Mouse (Mus musculus) forebrain, embryonic 16.5 days (tissue): ENCODE measurements around the gene Sidt1. TPM values are rescaled to one million over a fixed set of nuclear protein-coding genes. Genes with fewer than 3 reads are reported as not detected.

Source experiments
- ATAC-seq: fragments of 200-750 bp; cut with Nextera tagmentation; 2 replicates; pipeline ENCODE4 v1.8.0; 2017; ENCODE audit warnings: mild to moderate bottlenecking, moderate library complexity
- H3K27ac ChIP-seq: fragments of 300-500 bp; sonication (generic); 2 replicates; pipeline ENCODE4 v1.5.1; 2014; ENCODE audit warnings: low read length, control low read depth
- H3K27me3 ChIP-seq: fragments of 300-500 bp; sonication (generic); replicated peaks from 2 replicates; pipeline ENCODE4 v1.6.1; 2014; ENCODE audit warnings: low read length; ENCODE audit not compliant: control insufficient read depth, insufficient read depth
- H3K36me3 ChIP-seq: fragments of 300-500 bp; sonication (generic); 2 replicates; pipeline ENCODE4 v1.6.1; 2014; ENCODE audit not compliant: control insufficient read depth, insufficient read depth
- H3K4me1 ChIP-seq: fragments of 300-500 bp; sonication (generic); replicated peaks from 2 replicates; pipeline ENCODE4 v1.6.1; 2014; ENCODE audit warnings: low read length; ENCODE audit not compliant: control insufficient read depth, insufficient read depth
- H3K4me2 ChIP-seq: fragments of 300-500 bp; sonication (generic); 2 replicates; pipeline ENCODE4 v1.6.1; 2014; ENCODE audit warnings: mild to moderate bottlenecking, low read length, control low read depth
- H3K4me3 ChIP-seq: fragments of 300-500 bp; sonication (generic); replicated peaks from 2 replicates; pipeline ENCODE4 v1.5.1; 2014; ENCODE audit warnings: mild to moderate bottlenecking, low read length, control low read depth
- H3K9ac ChIP-seq: fragments of 300-500 bp; sonication (generic); replicated peaks from 2 replicates; pipeline ENCODE4 v1.6.1; 2014; ENCODE audit warnings: low read depth, low read length, control low read depth
- H3K9me3 ChIP-seq: fragments of 300-500 bp; sonication (generic); 2 replicates; pipeline ENCODE4 v1.6.1; 2016; ENCODE audit warnings: low read length; ENCODE audit not compliant: control insufficient read depth
- WGBS: fragments of 180-500 bp; shearing (Covaris S2); extraction: QIAGEN DNeasy Blood & Tissue Kit; methylation state at CpG from one replicate; pipeline ENCODE4 v1.1.7; 2014; 5-methylcytosine and 5-hydroxymethylcytosine counted together
- polyA plus RNA-seq: library from polyadenylated mRNA; unstranded; fragments of >200 nt; fragmentation: Nextera tagmentation; extraction: Ambion mirVana; gene quantifications from 2 replicates; pipeline ENCODE4 v1.2.1, GENCODE M21; 2015

The Sidt1 gene
- polyA plus RNA-seq, result 5.3 and 7.1 TPM in 2 replicates

GRCm38 (mm10) chr16:44332861-44333284 lies at the start of gene Sidt1:
Gene Sidt1, minus strand, starts transcription at chr16:44333196.
- 7% methylated on average over 15 of the region's 15 CpGs for whole genome bisulfite sequencing
- Histone ChIP-seq H3K36me3 (no peaks in the 10 kb centered on the region), H3K9ac (peak within 1 kb of the TSS; percentile 63), H3K4me2 (peak within 1 kb of the TSS; percentile 95), H3K4me1 (peaks cover 12% of the 10 kb centered on the region), H3K27ac (no peak within 1 kb of the TSS), H3K9me3 (no peaks in the 10 kb centered on the region), H3K27me3 (0 out of 2 replicates have a peak, but pooled peaks cover 7% of the 10 kb centered on the region), H3K4me3 (peak within 1 kb of the TSS; percentile 54)
- peak; percentile 21; the same call in 1 of the 2 replicates for ATAC-seq

GRCm38 (mm10) chr16:44381578-44381977 lies 48.6 kb upstream of the Sidt1 start:
- WGBS, result 6% methylated on average over 4 of the region's 5 CpGs
- Histone ChIP-seq H3K36me3 (no peaks in the 10 kb centered on the region), H3K27ac (no peak overlapping the region), H3K4me1 (peaks cover 15% of the 10 kb centered on the region), H3K4me3 (no peak overlapping the region), H3K27me3 (no peaks in the 10 kb centered on the region), H3K9me3 (no peaks in the 10 kb centered on the region), H3K4me2 (no peak overlapping the region), H3K9ac (no peak overlapping the region)
- ATAC-seq, result no peak

DNA sequence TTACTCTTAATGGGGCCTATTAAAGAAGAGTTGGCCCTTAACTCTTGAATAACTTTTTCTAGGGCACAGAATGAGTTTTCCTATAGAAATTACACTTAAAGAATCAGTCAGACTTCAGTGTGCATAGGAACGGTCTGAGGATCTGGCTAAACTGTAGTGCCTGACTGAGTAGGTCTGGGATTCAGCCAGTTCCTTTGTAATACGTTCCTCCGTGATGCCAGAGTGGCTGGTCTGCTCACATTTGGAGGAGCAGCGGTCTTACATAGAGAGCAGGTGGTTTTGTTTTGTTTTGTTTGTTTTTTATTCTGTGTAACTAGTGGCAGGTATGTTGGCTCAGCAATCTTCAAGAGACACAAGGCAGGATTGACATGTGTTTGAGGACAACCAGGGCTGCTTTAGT lies 47.0 kb upstream of the Sidt1 start:
- 33% methylated on average over 4 of the region's 4 CpGs for WGBS
- no peak for ATAC-seq
- H3K27me3 ChIP-seq, result no peaks in the 10 kb centered on the region
- no peak overlapping the region for H3K9ac ChIP-seq
- peaks cover 15% of the 10 kb centered on the region for H3K4me1 ChIP-seq
- H3K36me3 ChIP-seq, result no peaks in the 10 kb centered on the region
- H3K4me3 ChIP-seq, result no peak overlapping the region
- H3K4me2 ChIP-seq, result no peak overlapping the region
- no peaks in the 10 kb centered on the region for H3K9me3 ChIP-seq
- H3K27ac ChIP-seq, result no peak overlapping the region

DNA sequence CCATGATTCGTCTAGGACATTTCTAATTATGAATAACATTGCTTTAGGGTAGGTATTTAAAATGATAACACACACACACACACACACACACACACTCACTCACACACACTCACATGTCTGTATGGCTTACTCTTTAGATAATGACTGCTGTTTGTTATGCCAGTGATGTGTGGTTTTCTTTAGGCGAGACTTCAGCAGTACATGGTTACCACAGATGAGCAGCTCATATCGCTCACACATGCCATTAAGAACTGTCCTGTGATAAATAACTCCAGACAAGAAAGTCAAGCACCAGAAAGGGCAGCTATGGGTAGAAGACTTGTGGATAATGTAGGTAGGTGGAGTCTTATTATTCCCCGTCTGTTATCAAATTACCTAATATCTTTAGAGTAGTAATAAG lies 42.5 kb upstream of the Sidt1 start:
- no peak overlapping the region for H3K9ac ChIP-seq
- H3K9me3 ChIP-seq, result no peaks in the 10 kb centered on the region
- peaks cover 1% of the 10 kb centered on the region; the same call in 1 of the 2 replicates for H3K4me1 ChIP-seq
- H3K27ac ChIP-seq, result no peak overlapping the region
- ATAC-seq, result no peak
- H3K27me3 ChIP-seq, result no peaks in the 10 kb centered on the region
- H3K4me3 ChIP-seq, result no peak overlapping the region
- H3K4me2 ChIP-seq, result no peak overlapping the region
- H3K36me3 ChIP-seq, result no peaks in the 10 kb centered on the region
- WGBS, result 95% methylated on average over 4 of the region's 4 CpGs

- no peak for ATAC-seq
- no peaks in the 10 kb centered on the region for H3K27me3 ChIP-seq
- no peak overlapping the region for H3K4me3 ChIP-seq
- no peak overlapping the region for H3K4me2 ChIP-seq
- WGBS, result 98% methylated on average over 7 of the region's 7 CpGs
- no peak overlapping the region for H3K9ac ChIP-seq
- H3K27ac ChIP-seq, result no peak overlapping the region
- peaks cover 5% of the 10 kb centered on the region; the same call in 1 of the 2 replicates for H3K36me3 ChIP-seq
- H3K9me3 ChIP-seq, result no peaks in the 10 kb centered on the region
- no peaks in the 10 kb centered on the region for H3K4me1 ChIP-seq
These were observed 32.5 kb upstream of the Sidt1 start for GRCm38 (mm10) chr16:44365522-44365921.

DNA sequence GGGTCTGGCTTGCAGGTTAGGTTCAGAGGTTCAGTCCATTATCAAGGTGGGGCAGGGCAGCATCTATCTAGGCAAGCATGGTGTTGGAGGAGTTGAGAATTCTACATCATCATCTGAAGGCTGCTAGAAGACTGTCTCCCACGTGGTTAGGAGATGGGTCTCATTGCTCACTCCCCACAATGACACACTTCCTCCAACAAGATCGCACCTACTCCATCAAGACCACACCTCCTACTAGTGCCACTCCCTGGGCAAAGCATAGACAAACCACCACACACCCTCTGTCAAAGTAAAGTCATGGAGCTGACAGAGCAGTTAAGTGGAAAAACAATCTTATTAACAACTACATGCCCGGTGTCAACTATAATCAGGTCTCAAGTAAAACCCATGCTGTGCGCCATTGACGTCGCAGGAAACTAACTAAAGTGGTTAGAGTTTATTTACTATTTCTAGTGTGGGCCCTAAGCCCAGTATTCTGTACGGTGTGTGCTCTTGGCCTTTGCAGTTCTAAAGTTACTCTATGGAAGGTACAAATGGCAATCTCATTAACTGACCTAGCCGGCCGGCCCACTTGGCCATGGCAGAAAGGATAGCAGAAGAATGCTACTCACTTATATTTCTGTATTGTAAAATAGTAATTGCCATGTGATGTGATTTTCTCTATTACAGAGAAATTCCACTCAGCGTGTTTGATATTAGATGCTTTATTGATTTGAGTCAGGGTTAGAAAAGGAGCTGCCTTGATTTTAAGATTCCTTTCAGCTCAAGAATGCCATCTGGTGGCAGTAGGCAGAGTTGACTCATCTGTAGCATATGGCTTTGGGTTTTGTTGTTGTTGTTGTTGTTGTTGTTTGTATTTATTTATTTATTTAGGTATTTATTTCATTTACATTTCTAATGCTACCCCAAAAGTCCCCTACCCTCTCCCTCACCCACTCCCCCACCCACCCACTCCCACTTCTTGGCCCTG lies 29.2 kb upstream of the Sidt1 start:
- H3K4me2 ChIP-seq, result no peak overlapping the region
- WGBS, result 90% methylated on average over 10 of the region's 10 CpGs
- peak; percentile 64 for ATAC-seq

DNA sequence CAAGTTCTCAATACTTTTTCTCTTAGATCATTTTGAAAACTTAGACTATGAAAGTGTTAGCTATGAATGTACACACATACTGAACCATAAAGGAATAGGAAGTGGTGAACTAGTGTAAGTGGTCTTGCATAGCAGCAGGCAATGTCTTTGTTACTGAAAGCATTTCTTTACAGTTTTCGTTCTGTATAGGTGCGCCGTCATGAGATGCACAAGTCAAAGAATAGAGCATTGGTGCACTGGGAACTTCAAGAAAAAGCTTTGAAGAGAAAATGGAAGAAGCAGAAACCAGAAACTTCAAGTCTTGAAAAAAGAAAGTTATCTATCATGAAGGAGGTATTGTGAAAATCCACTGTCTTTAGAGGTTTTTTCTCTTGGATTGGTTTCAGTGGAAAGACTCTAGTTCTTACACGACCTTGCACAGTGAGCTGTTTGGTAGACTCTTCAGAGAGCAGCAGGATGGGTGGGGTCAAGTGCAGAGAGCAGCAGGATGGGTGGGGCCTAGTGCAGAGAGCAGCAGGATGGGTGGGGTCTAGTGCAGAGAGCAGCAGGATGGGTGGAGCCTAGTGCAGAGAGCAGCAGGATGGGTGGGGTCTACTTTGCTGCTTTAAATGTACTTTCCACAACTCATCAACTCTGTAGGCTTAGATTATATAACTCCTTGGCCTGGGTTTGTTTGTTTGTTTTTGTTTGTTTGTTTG lies 24.7 kb upstream of the Sidt1 start:
- no peaks in the 10 kb centered on the region for H3K9me3 ChIP-seq
- no peak for ATAC-seq
- 80% methylated on average over 4 of the region's 4 CpGs for WGBS
- H3K36me3 ChIP-seq, result no peaks in the 10 kb centered on the region
- H3K4me2 ChIP-seq, result no peak overlapping the region
- no peak overlapping the region for H3K9ac ChIP-seq
- no peaks in the 10 kb centered on the region for H3K27me3 ChIP-seq
- no peak overlapping the region for H3K4me3 ChIP-seq
- no peaks in the 10 kb centered on the region for H3K4me1 ChIP-seq
- no peak overlapping the region for H3K27ac ChIP-seq

More for the DNA sequence above, 29.2 kb upstream of the Sidt1 start:
- Histone ChIP-seq H3K27ac (no peak overlapping the region), H3K36me3 (no peaks in the 10 kb centered on the region), H3K9ac (no peak overlapping the region), H3K9me3 (no peaks in the 10 kb centered on the region), H3K4me1 (no peaks in the 10 kb centered on the region), H3K27me3 (no peaks in the 10 kb centered on the region), H3K4me3 (no peak overlapping the region)

GRCm38 (mm10) chr16:44356291-44356690 lies 23.3 kb upstream of the Sidt1 start:
- no peaks in the 10 kb centered on the region for H3K36me3 ChIP-seq
- H3K27ac ChIP-seq, result no peak overlapping the region

GRCm38 (mm10) chr16:44349801-44350397 lies 16.9 kb upstream of the Sidt1 start:
- no peaks in the 10 kb centered on the region for H3K9me3 ChIP-seq
- 91% methylated on average over 4 of the region's 4 CpGs for WGBS
- no peak overlapping the region for H3K9ac ChIP-seq
- no peak overlapping the region for H3K4me2 ChIP-seq
- H3K36me3 ChIP-seq, result no peaks in the 10 kb centered on the region
- H3K27me3 ChIP-seq, result no peaks in the 10 kb centered on the region
- no peak for ATAC-seq
- H3K4me3 ChIP-seq, result no peak overlapping the region
- no peak overlapping the region for H3K27ac ChIP-seq
- peaks cover 11% of the 10 kb centered on the region for H3K4me1 ChIP-seq

More at GRCm38 (mm10) chr16:44356291-44356690, 23.3 kb upstream of the Sidt1 start:
- no peak for ATAC-seq
- 87% methylated on average over 7 of the region's 7 CpGs for WGBS
- Histone ChIP-seq H3K9ac (no peak overlapping the region), H3K4me3 (no peak overlapping the region), H3K4me1 (no peaks in the 10 kb centered on the region), H3K27me3 (no peaks in the 10 kb centered on the region), H3K9me3 (no peaks in the 10 kb centered on the region), H3K4me2 (no peak overlapping the region)
